Mouse (Mus musculus): ENCODE data around the gene Ddx11. TPM values are rescaled to one million over a fixed set of nuclear protein-coding genes. Genes with fewer than 3 reads are reported as not detected.

Ddx11 gene
- polyA plus RNA-seq, 1 experiment from 2014 or later: 31.4 TPM

DNA sequence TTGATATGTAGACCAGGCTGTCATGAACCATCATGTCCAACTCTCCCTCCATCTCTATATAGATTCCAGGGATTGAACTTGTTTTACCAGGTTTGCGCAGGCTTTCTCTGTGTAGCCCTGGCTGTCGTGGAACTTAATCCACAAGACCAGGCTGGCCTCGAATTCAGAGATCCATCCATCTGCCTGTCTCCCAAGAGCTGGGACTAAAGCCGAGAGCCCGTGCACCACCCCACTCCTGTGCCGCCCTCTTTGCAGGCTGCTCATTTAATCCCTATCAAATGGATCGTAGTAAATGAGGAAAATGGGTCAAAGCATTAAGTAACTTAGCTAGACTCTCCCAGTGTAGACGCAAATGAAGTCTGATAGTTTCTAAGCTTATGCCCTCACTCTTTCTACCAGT is 15.9 kb upstream of the Ddx11 start:
- Histone ChIP-seq H3K27ac (ENCODE audit: low read depth, low read length) (no peak overlapping the region), H3K4me3 (ENCODE audit: low read depth, low read length) (no peak overlapping the region), H3K4me1 (replicated peaks; ENCODE audit: control insufficient read depth, insufficient read depth, low read length) (peaks cover 4% of the 10 kb centered on the region; the same call in 1 of the 2 replicates), H3K27me3 (ENCODE audit: control insufficient read depth, insufficient read depth, low read length) (no peaks in the 10 kb centered on the region), H3K4me2 (ENCODE audit: low read depth, low read length, severe bottlenecking) (no peak overlapping the region), H3K9me3 (ENCODE audit: control insufficient read depth, low read length) (no peaks in the 10 kb centered on the region), H3K9ac (ENCODE audit: low read length) (no peak overlapping the region), H3K36me3 (ENCODE audit: control insufficient read depth, insufficient read depth, low read length) (no peaks in the 10 kb centered on the region)
- ATAC-seq (replicated peaks; ENCODE audit: low FRiP score) (no peak), DNase-seq (ENCODE audit: low spot score) (no peak)
- 68% methylated on average over 8 of the region's 8 CpGs for WGBS

DNA sequence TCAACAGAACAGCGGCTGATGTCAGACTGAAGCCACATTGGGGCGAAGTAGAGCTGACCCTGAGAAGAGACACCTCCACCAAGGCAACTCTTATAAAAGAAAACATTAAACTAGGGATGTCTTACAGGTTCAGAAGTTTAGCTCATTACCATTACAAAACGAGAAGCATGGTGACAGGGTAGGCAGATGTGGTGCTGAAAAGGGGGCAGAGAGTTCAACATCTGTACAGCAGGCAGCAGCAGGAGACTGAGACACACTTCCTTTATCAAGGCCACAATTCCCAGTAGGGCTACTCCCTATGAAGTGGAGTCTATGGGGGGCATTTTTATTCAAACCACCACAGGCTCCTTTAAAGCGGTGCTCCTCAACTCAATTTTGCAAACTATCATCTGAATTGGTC is 15.1 kb upstream of the Ddx11 start:
- H3K4me3 ChIP-seq (ENCODE audit: low read depth, low read length): no peak overlapping the region
- H3K9ac ChIP-seq (ENCODE audit: low read length): no peak overlapping the region
- no peak overlapping the region for H3K27ac ChIP-seq (ENCODE audit: low read depth, low read length)
- DNase-seq (ENCODE audit: low spot score): no peak
- no peaks in the 10 kb centered on the region for H3K27me3 ChIP-seq (ENCODE audit: control insufficient read depth, insufficient read depth, low read length)
- H3K4me1 ChIP-seq (replicated peaks; ENCODE audit: control insufficient read depth, insufficient read depth, low read length): peaks cover 4% of the 10 kb centered on the region; the same call in 1 of the 2 replicates
- ATAC-seq (replicated peaks; ENCODE audit: low FRiP score): no peak
- no peaks in the 10 kb centered on the region for H3K9me3 ChIP-seq (ENCODE audit: control insufficient read depth, low read length)
- H3K4me2 ChIP-seq (ENCODE audit: low read depth, low read length, severe bottlenecking): no peak overlapping the region
- 82% methylated on average over 4 of the region's 4 CpGs for WGBS
- H3K36me3 ChIP-seq (ENCODE audit: control insufficient read depth, insufficient read depth, low read length): no peaks in the 10 kb centered on the region

DNA sequence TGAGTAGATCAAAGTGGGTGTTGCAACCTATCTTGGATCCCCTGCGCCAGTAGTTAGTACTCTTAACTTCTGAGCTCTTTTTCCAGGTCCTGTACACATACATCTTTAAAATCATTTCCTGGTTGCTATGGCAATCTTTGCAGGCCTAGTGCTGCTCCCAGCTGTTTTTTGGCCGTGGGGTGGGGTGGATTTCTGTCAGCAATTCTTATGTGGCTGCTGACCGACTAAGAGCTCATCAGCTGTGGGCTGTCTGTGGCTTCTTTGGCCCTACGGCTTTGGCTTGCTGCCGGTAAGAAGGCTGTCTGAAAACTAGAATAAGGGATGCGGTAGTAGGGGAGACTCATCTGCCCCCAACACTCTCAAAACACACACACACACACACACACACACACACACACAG is 12.6 kb upstream of the Ddx11 start:
- peak overlapping the region; percentile 79; the same call in 1 of the 2 replicates for H3K9ac ChIP-seq (ENCODE audit: low read length)
- H3K27me3 ChIP-seq (ENCODE audit: control insufficient read depth, insufficient read depth, low read length): no peaks in the 10 kb centered on the region
- no peak for DNase-seq (ENCODE audit: low spot score)
- H3K4me1 ChIP-seq (replicated peaks; ENCODE audit: control insufficient read depth, insufficient read depth, low read length): peaks cover 4% of the 10 kb centered on the region; the same call in 1 of the 2 replicates
- H3K27ac ChIP-seq (ENCODE audit: low read depth, low read length): no peak overlapping the region
- H3K4me3 ChIP-seq (ENCODE audit: low read depth, low read length): peak overlapping the region; percentile 81
- H3K9me3 ChIP-seq (ENCODE audit: control insufficient read depth, low read length): no peaks in the 10 kb centered on the region
- no peaks in the 10 kb centered on the region; the same call in 1 of the 2 replicates for H3K36me3 ChIP-seq (ENCODE audit: control insufficient read depth, insufficient read depth, low read length)
- ATAC-seq (replicated peaks; ENCODE audit: low FRiP score): no peak
- peak overlapping the region; percentile 62; the same call in 1 of the 2 replicates for H3K4me2 ChIP-seq (ENCODE audit: low read depth, low read length, severe bottlenecking)
- WGBS: 52% methylated on average over 6 of the region's 6 CpGs

DNA sequence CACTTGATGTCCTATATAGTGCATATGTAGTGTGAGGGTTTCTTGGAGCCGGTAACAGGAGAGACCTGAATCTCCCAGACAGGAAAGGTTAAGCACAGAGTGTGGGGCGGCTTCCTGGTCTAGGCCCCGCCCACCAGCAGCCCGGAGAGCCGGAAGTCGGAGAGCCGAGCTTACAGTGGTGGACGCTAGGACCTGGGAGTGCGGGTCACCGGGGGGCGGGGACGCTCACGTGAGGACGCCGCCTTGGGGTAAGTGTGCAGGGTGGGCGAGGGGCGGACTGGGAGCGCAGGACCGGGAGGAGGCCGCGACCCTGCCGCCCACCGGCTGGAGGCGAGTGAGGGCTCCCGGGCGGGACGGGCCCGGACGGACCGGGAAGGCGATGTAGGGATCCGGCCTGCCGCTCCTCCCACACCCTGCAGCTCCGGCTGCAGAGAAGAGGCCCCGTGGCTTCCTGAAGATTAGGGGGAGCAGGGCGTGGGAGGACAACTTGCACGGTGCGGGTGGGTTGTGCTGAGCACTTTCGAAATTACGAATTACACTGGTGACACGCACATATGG is 11.8 kb upstream of the Ddx11 start, which contains the start of gene Washc1:
Gene Washc1 (plus strand): TSS at position 144 of the 558 bp plus-strand sequence.
- peak within 1 kb of the TSS; percentile 79 for H3K9ac ChIP-seq (ENCODE audit: low read length)
- peak within 1 kb of the TSS; percentile 81 for H3K4me3 ChIP-seq (ENCODE audit: low read depth, low read length)
- H3K4me2 ChIP-seq (ENCODE audit: low read depth, low read length, severe bottlenecking): peak within 1 kb of the TSS; percentile 62
- under 1% methylated on average over 40 of the region's 41 CpGs for WGBS
- DNase-seq (ENCODE audit: low spot score) (peak; percentile 96), ATAC-seq (replicated peaks; ENCODE audit: low FRiP score) (peak; percentile 99)
- no peaks in the 10 kb centered on the region for H3K27me3 ChIP-seq (ENCODE audit: control insufficient read depth, insufficient read depth, low read length)
- no peaks in the 10 kb centered on the region for H3K9me3 ChIP-seq (ENCODE audit: control insufficient read depth, low read length)
- H3K4me1 ChIP-seq (replicated peaks; ENCODE audit: control insufficient read depth, insufficient read depth, low read length): peaks cover 4% of the 10 kb centered on the region; the same call in 1 of the 2 replicates
- H3K36me3 ChIP-seq (ENCODE audit: control insufficient read depth, insufficient read depth, low read length): no peaks in the 10 kb centered on the region; the same call in 1 of the 2 replicates
- no peak within 1 kb of the TSS for H3K27ac ChIP-seq (ENCODE audit: low read depth, low read length)

DNA sequence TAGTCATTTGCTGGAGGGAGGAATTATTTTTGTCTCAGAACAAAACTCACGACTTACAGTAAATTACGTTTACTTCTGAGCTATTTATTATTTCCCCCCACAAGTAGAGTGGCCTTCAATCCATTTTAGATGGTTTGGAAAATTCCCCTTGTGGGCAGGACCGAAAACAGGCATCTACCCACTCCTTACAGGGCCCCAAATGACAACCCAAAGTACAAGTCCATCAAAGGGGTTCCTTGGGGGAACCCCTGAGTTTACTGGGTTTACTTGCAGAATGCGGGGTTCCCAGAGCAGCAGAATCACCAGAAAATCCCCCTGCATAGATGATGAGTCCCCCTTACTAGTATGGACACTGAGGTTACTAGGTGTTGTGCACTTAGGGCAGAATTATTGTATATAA is 11.2 kb upstream of the Ddx11 start:
- DNase-seq (ENCODE audit: low spot score): no peak
- no peak overlapping the region for H3K27ac ChIP-seq (ENCODE audit: low read depth, low read length)
- H3K4me2 ChIP-seq (ENCODE audit: low read depth, low read length, severe bottlenecking): peak overlapping the region; percentile 62
- H3K4me3 ChIP-seq (ENCODE audit: low read depth, low read length): peak overlapping the region; percentile 81
- no peaks in the 10 kb centered on the region for H3K9me3 ChIP-seq (ENCODE audit: control insufficient read depth, low read length)
- peak overlapping the region; percentile 79; the same call in 1 of the 2 replicates for H3K9ac ChIP-seq (ENCODE audit: low read length)
- H3K4me1 ChIP-seq (replicated peaks; ENCODE audit: control insufficient read depth, insufficient read depth, low read length): peaks cover 4% of the 10 kb centered on the region; the same call in 1 of the 2 replicates
- no peak for ATAC-seq (replicated peaks; ENCODE audit: low FRiP score)
- WGBS: 51% methylated on average over 4 of the region's 4 CpGs
- H3K36me3 ChIP-seq (ENCODE audit: control insufficient read depth, insufficient read depth, low read length): peaks cover under 1% of the 10 kb centered on the region; the same call in 1 of the 2 replicates
- H3K27me3 ChIP-seq (ENCODE audit: control insufficient read depth, insufficient read depth, low read length): no peaks in the 10 kb centered on the region

DNA sequence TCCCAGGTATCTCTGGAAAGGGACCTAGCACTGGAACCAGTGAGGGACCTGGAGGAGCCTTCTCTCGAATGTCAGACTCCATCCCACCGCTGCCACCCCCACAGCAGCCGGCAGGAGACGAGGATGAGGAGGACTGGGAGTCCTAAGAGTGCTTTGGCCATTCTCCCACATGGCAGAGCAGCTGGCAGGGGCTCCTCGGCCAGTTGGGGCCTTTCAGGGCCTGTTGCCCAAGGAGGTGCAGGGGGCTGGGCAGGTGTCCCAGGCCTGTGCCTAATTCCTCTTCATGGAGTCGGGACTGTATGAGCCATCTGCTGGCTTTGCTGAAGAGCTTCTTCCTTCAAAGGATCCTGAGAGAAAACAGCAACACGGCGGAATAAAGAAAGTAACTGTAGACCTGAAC is 4.3 kb upstream of the Ddx11 start:
- 87% methylated on average over 8 of the region's 8 CpGs for WGBS
- Histone ChIP-seq H3K36me3 (ENCODE audit: control insufficient read depth, insufficient read depth, low read length) (peaks cover 2% of the 10 kb centered on the region; the same call in 1 of the 2 replicates), H3K9me3 (ENCODE audit: control insufficient read depth, low read length) (no peaks in the 10 kb centered on the region)

DNA sequence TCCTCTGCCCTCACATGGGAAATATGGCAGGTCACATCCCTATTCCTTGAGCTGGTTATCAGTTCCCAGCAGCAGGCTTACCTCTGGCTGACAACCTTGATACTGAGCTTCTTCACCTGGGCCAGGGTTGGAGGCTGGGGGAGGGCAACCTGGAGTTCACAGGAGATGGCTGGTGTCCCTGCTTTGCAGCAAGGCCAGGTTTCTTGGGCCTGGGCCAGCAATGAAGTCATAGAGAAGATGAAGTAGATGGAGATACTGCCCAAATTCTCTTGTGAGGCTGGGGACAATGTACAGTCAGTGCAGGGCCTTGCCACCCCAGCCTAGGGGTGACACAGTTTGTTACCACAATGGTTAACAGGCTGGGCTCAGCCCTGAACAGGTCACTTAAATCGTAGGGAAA is 2.6 kb upstream of the Ddx11 start:
- no peak for ATAC-seq (replicated peaks; ENCODE audit: low FRiP score)
- H3K4me3 ChIP-seq (ENCODE audit: low read depth, low read length): no peak overlapping the region
- peaks cover 2% of the 10 kb centered on the region; the same call in 1 of the 2 replicates for H3K36me3 ChIP-seq (ENCODE audit: control insufficient read depth, insufficient read depth, low read length)
- no peaks in the 10 kb centered on the region for H3K9me3 ChIP-seq (ENCODE audit: control insufficient read depth, low read length)
- peaks cover 7% of the 10 kb centered on the region; the same call in 1 of the 2 replicates for H3K4me1 ChIP-seq (replicated peaks; ENCODE audit: control insufficient read depth, insufficient read depth, low read length)
- no peak overlapping the region for H3K4me2 ChIP-seq (ENCODE audit: low read depth, low read length, severe bottlenecking)
- no peak overlapping the region for H3K9ac ChIP-seq (ENCODE audit: low read length)
- H3K27me3 ChIP-seq (ENCODE audit: control insufficient read depth, insufficient read depth, low read length): no peaks in the 10 kb centered on the region
- no peak overlapping the region for H3K27ac ChIP-seq (ENCODE audit: low read depth, low read length)
- 84% methylated on average over 1 of the region's 1 CpGs for WGBS
- no peak for DNase-seq (ENCODE audit: low spot score)

More for the DNA sequence above, 4.3 kb upstream of the Ddx11 start:
- ATAC-seq (replicated peaks; ENCODE audit: low FRiP score) (no peak), DNase-seq (ENCODE audit: low spot score) (no peak)
- no peak overlapping the region for H3K4me3 ChIP-seq (ENCODE audit: low read depth, low read length)
- H3K27ac ChIP-seq (ENCODE audit: low read depth, low read length): no peak overlapping the region
- H3K4me1 ChIP-seq (replicated peaks; ENCODE audit: control insufficient read depth, insufficient read depth, low read length): no peaks in the 10 kb centered on the region
- H3K27me3 ChIP-seq (ENCODE audit: control insufficient read depth, insufficient read depth, low read length): no peaks in the 10 kb centered on the region
- no peak overlapping the region for H3K4me2 ChIP-seq (ENCODE audit: low read depth, low read length, severe bottlenecking)
- H3K9ac ChIP-seq (ENCODE audit: low read length): no peak overlapping the region

DNA sequence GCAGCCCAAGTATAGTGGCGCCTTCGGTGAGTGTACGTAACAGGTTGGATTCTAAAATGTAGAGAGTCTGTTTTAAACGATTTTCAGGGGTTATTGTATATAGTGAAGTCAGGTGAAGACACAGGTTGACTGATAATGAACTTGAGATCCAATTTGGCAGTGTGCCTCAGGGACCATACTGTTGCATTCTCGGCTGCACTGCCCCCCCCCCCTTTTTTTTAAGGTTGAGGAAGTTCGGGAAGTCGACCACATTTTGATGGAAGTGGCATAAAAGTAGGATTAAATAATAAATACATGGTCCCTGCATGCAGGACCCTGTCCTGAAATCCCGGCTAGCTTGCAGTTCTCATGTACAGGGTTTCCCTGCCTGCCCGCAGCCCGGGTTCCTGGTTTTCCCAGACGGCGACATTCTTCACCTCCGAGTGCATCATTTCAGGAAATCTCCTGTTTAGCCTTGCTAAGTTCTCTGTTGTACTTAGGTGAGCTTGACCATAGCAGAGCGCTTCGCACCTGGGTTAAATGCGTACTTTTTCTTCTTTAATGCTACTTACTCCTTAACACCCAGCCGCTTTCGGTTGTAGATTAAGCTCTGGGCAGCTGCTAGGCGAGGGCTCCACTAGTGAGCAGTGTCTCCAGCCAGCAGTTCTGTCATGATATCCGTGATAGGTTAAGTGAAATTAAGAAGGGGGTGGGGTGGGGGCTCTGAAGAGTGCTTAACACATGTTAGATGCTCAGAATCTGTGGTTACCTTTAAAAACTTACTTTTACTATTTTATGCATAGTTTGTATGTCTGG is 693 bp downstream of the Ddx11 start:
- H3K4me3 ChIP-seq (ENCODE audit: low read depth, low read length): peak overlapping the region; percentile 65
- peaks cover 7% of the 10 kb centered on the region; the same call in 1 of the 2 replicates for H3K4me1 ChIP-seq (replicated peaks; ENCODE audit: control insufficient read depth, insufficient read depth, low read length)
- peak overlapping the region; percentile 75 for H3K4me2 ChIP-seq (ENCODE audit: low read depth, low read length, severe bottlenecking)
- H3K27me3 ChIP-seq (ENCODE audit: control insufficient read depth, insufficient read depth, low read length): no peaks in the 10 kb centered on the region
- no peaks in the 10 kb centered on the region for H3K9me3 ChIP-seq (ENCODE audit: control insufficient read depth, low read length)
- peak overlapping the region; percentile 84 for H3K27ac ChIP-seq (ENCODE audit: low read depth, low read length)
- DNase-seq (ENCODE audit: low spot score): peak; percentile 67
- peak; percentile 53 for ATAC-seq (replicated peaks; ENCODE audit: low FRiP score)
- H3K9ac ChIP-seq (ENCODE audit: low read length): peak overlapping the region; percentile 70
- H3K36me3 ChIP-seq (ENCODE audit: control insufficient read depth, insufficient read depth, low read length): peaks cover 2% of the 10 kb centered on the region; the same call in 1 of the 2 replicates
- WGBS: 2% methylated on average over 20 of the region's 20 CpGs

All from forebrain, embryonic 11.5 days (tissue).